Mouse (Mus musculus): ENCODE results near the gene Tmem106a. TPM values are rescaled to one million over a fixed set of nuclear protein-coding genes. Genes with fewer than 3 reads are reported as not detected.

Gene Tmem106a
- 1.7 and 2.8 TPM in 2 replicates for polyA plus RNA-seq (2021; fragmentation: Nextera tagmentation)
- long read RNA-seq, experiment 1, partial matches to known transcripts = 0 of 1 reads
- long read RNA-seq, experiment 1, other reads (novel, unspliced or antisense) = 0 of 1 reads
- long read RNA-seq, experiment 2, partial matches to known transcripts = 2 of 6 reads
- long read RNA-seq, experiment 2, other reads (novel, unspliced or antisense) = 1 of 6 reads

DNA sequence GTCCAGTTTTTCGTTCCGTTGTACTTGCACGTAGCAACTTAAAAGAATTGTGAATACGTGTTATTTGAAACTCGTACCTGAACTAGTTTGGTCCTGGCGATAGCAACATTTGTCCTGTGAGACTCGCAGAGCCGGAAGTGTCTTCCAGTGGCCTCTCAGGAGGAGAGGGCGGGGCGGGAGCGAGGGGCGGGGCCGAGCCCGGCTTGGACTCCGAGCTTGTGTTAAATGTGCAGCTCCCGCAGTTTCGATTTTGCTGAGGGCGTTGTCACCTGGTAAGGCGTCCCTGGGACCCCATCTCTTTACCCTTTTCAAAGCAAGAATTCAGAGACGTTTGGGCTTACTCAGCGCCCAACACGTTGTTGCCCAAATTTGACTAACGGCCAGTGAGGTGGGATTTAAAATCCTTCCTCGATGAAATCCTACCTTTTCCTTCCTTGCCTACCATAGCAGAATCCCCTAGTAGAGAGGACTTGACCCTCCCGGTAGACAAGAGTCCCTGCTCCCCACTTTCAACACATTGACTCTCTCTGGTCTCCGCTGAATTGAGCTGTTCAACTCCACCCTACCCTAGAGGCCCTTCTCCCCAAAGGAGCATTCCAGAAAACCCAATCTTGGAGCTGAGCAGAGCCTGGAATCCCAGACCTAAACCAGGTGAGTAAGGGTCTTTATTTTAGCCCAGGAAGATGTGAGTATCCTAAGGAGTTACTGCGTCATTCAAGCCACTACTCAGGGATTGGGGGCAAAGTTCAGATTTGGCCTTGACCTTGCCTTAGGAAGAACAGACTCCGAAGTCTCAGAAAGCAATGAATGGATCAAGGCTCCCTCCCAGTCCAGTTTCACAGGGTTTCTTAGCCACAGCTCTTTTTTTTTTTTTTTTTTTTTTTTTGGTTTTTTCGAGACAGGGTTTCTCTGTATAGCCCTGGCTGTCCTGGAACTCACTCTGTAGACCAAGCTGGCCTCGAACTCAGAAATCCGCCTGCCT is at the start of gene Tmem106a:
TSS of gene Tmem106a (plus strand) at position 189 of the 982 bp plus-strand sequence.

DNA sequence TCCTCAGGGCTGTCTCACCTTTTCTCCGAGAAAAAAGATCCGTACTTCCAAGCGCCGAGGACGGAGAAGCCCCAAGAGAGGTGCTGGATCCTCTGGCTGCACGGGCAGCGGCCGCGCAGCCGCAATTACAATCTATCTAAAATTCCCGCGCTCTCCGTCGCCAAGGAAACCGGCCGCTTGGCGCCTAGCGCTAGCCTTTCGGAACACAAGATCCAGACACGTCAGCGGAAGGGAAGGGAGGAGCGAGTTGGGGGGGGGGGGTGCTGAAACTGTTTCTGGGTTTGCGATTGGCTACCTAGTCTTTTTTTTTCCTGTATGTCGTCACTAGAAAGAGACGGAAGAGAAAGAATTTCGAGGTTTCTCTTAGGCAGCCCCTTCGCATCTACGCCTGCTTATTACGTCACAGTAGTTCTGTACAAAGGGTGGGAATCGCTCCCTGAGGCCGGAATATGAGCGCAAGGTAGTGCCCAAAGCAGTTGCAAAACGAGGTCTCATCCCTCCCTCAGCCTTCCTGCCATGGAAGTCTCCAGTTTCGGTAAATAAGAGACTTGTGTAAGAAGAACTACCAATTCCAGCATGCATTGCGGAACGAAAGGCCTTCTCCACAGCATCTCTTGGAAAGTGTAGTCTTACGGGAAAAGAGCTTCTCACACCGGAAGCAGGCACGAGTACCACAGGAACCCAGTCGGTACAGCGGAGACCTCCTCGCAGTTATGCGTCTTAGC is 30.1 kb upstream of the Tmem106a start, which contains the start of the genes Brca1 and Nbr1:
TSS of gene Brca1 (minus strand) at position 205 of the 725 bp plus-strand sequence.
TSS of gene Nbr1 (plus strand) at position 399 of the 725 bp plus-strand sequence.

DNA sequence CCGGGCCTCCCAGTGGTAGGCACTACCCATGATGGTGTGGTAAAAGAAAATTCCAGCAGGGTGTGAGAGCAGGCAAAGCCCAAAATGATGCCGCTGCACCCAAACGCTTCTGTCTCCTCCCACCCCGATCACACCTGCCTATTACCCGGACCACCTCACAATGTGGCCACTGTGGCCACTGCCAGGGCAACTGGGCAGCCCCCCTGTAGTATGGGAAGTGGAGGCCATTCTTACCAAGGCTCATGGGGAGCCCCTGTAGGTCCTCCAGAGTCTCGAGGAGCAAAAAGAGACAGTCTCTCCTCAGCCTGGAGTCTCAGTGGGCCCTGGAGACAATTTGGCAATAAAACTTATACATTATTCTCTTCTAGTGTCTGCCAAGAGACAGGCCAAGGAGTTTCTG is 17.1 kb downstream of the Tmem106a start, which contains the start of gene Gm11634:
TSS of gene Gm11634 (minus strand) at position 101 of the 400 bp plus-strand sequence.

DNA sequence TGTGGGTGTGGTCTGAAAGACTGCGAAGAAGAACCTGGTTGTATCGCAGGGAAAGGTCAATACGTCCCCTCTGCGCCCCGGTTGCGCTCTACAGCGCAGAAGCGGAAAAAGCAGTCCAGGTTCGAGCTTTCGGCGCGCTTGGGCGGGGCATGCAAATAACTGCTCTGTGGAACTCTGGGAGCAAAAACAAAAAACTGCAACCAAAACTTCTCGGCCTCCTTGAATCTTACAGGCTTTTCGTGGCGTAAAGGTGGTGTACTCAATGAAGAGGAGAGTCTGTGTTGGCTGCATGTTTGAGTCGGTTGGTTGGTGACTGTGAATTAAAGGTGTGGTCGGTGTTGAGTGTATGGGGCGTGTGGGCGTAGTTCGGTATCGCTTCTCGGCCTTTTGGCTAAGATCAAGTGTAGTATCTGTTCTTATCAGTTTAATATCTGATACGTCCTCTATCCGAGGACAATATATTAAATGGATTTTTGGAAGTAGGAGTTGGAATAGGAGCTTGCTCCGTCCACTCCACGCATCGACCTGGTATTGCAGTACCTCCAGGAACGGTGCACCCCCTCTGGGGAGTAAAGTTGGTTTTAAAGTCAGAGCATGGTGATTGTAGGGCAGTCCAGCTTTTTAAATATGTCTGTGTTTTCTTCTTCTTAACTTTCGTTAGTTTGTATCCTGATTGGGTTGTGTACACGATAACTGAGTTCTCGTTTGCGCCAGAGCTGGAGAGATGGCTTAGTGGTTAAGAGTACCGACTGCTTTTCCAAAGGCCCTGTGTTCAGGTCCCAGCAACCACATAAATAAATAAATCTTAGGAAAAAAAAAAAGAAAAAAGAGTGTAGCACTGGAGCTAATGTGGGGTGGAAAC is 45.2 kb downstream of the Tmem106a start, which contains the start of gene Rdm1:
TSS of gene Rdm1 (plus strand) at position 201 of the 862 bp plus-strand sequence.

Other genes starting within 250 kb of the Tmem106a start
- not detected in 2 replicates for gene G6pc, start 214.7 kb upstream of the Tmem106a start, polyA plus RNA-seq (2021; fragmentation: Nextera tagmentation)
- gene Aarsd1, start 164.6 kb upstream of the Tmem106a start, polyA plus RNA-seq (2021; fragmentation: Nextera tagmentation) = 87.9 and 90.1 TPM in 2 replicates
- 7.8 and 8.1 TPM in 2 replicates for gene Gm27029, start 157.4 kb upstream of the Tmem106a start, polyA plus RNA-seq (2021; fragmentation: Nextera tagmentation)
- gene Rundc1, start 157.2 kb upstream of the Tmem106a start, polyA plus RNA-seq (2021; fragmentation: Nextera tagmentation) = 19.2 and 22.5 TPM in 2 replicates
- 2.1 and 3.0 TPM in 2 replicates for gene Ptges3l, start 156.9 kb upstream of the Tmem106a start, polyA plus RNA-seq (2021; fragmentation: Nextera tagmentation)
- gene Rpl27, start 139.9 kb upstream of the Tmem106a start, polyA plus RNA-seq (2021; fragmentation: Nextera tagmentation) = 1,000 and 1,005 TPM in 2 replicates
- gene Ifi35, start 133.8 kb upstream of the Tmem106a start, polyA plus RNA-seq (2021; fragmentation: Nextera tagmentation) = 5.7 and 6.2 TPM in 2 replicates
- gene Rnd2, start 117.2 kb upstream of the Tmem106a start, polyA plus RNA-seq (2021; fragmentation: Nextera tagmentation) = 17.9 and 18.2 TPM in 2 replicates
- gene Vat1, start 116.0 kb upstream of the Tmem106a start, polyA plus RNA-seq (2021; fragmentation: Nextera tagmentation) = 10.1 and 13.2 TPM in 2 replicates
- 0.29 and 0.36 TPM in 2 replicates for gene Brca1, start 30.3 kb upstream of the Tmem106a start, polyA plus RNA-seq (2021; fragmentation: Nextera tagmentation)
- 38.4 and 43.7 TPM in 2 replicates for gene Nbr1, start 30.1 kb upstream of the Tmem106a start, polyA plus RNA-seq (2021; fragmentation: Nextera tagmentation)
- not detected in 2 replicates for gene Gm11634, start 17.0 kb downstream of the Tmem106a start, polyA plus RNA-seq (2021; fragmentation: Nextera tagmentation)
- 32.9 and 38.3 TPM in 2 replicates for gene Rdm1, start 45.0 kb downstream of the Tmem106a start, polyA plus RNA-seq (2021; fragmentation: Nextera tagmentation)
- gene Arl4d, start 83.3 kb downstream of the Tmem106a start, polyA plus RNA-seq (2021; fragmentation: Nextera tagmentation) = 7.0 and 8.2 TPM in 2 replicates
- 11.0 and 14.5 TPM in 2 replicates for gene Dhx8, start 150.7 kb downstream of the Tmem106a start, polyA plus RNA-seq (2021; fragmentation: Nextera tagmentation)
- gene Etv4, start 203.1 kb downstream of the Tmem106a start, polyA plus RNA-seq (2021; fragmentation: Nextera tagmentation) = 0.80 TPM in 2 replicates